Mouse (Mus musculus) heart, adult 2 months (tissue): ENCODE measurements around the gene Larp1.

Experiments
- CTCF ChIP-seq: fragments of 200-600 bp; IDR thresholded peaks from 2 replicates; pipeline ENCODE4 v1.8.1; 2022; ENCODE audit warnings: antibody characterized with exemption, mild to moderate bottlenecking, moderate library complexity
- EP300 ChIP-seq: fragments of 200-500 bp; IDR thresholded peaks from 2 replicates; pipeline ENCODE4 v1.6.1; 2011; ENCODE audit warnings: low read depth, low read length, control low read depth; ENCODE audit not compliant: insufficient read depth
- POLR2A ChIP-seq: fragments of 200-500 bp; IDR thresholded peaks from 2 replicates; pipeline ENCODE4 v1.6.1; 2011; ENCODE audit warnings: mild to moderate bottlenecking, low read depth, low read length, control low read depth; ENCODE audit not compliant: insufficient read depth

GRCm38 (mm10) chr11:58013100-58013499 is 4.2 kb downstream of the Larp1 start:
- no peak for TF ChIP-seq POLR2A
- no peak for TF ChIP-seq CTCF
- no peak for TF ChIP-seq EP300
